Mouse (Mus musculus) MEL (cell line): ENCODE measurements around the gene 4930539E08Rik. TPM values are rescaled to one million over a fixed set of nuclear protein-coding genes. Genes with fewer than 3 reads are reported as not detected.

Experiments used
- DNase-seq: peaks from one replicate; pipeline ENCODE4 v3.0.0; 2011; ENCODE audit warnings: low read depth, low spot score
- H3K27ac ChIP-seq: 2 replicates; pipeline ENCODE4 v1.5.1; 2012; ENCODE audit warnings: low read depth, mild to moderate bottlenecking, control low read depth, low read length, moderate library complexity; ENCODE audit not compliant: control insufficient read depth
- H3K27me3 ChIP-seq, 2 experiments: fragments of 150-350 bp in 1 of 2; sonication (generic) in 1 of 2; 2 replicates each; pipeline ENCODE4 v1.6.1; 2012; ENCODE audit warnings: low read length in 2 of 2, mild to moderate bottlenecking in 2 of 2, improper control_type of control experiment in 1 of 2, moderate library complexity in 1 of 2; ENCODE audit not compliant: insufficient read depth in 2 of 2, control insufficient read depth in 1 of 2
- H3K36me3 ChIP-seq, 2 experiments: 2 replicates each; pipeline ENCODE4 v1.6.1; 2012 to 2014; ENCODE audit warnings: low read length in 2 of 2, improper control_type of control experiment in 1 of 2, inconsistent platforms in 1 of 2, mild to moderate bottlenecking in 1 of 2; ENCODE audit not compliant: insufficient read depth in 2 of 2, control insufficient read depth in 1 of 2
- H3K4me1 ChIP-seq, 2 experiments: fragments of 150-350 bp in 1 of 2; sonication (generic) in 1 of 2; 2 replicates each; pipeline ENCODE4 v1.6.1; 2012; ENCODE audit warnings: low read length in 2 of 2, improper control_type of control experiment in 1 of 2, mild to moderate bottlenecking in 1 of 2; ENCODE audit not compliant: insufficient read depth in 2 of 2, control insufficient read depth in 1 of 2
- H3K4me3 ChIP-seq, 2 experiments: fragments of 150-350 bp in 1 of 2; sonication (generic) in 1 of 2; 2 replicates each; pipeline ENCODE4 v1.5.1; 2012; ENCODE audit warnings: low read depth in 2 of 2, low read length in 2 of 2, mild to moderate bottlenecking in 2 of 2, moderate library complexity in 2 of 2, control low read depth in 1 of 2, improper control_type of control experiment in 1 of 2; ENCODE audit not compliant: control insufficient read depth in 1 of 2, insufficient read depth in 1 of 2
- H3K79me2 ChIP-seq: 2 replicates; pipeline ENCODE4 v1.6.1; 2012; ENCODE audit warnings: mild to moderate bottlenecking, low read length, moderate library complexity; ENCODE audit not compliant: control insufficient read depth, poor library complexity, insufficient read depth
- H3K9ac ChIP-seq: 2 replicates; pipeline ENCODE4 v1.6.1; 2012; ENCODE audit warnings: low read depth, mild to moderate bottlenecking, control low read depth, low read length, moderate library complexity; ENCODE audit not compliant: control insufficient read depth, poor library complexity, severe bottlenecking
- H3K9me3 ChIP-seq: fragments of 150-350 bp; sonication (generic); replicated peaks from 2 replicates; pipeline ENCODE4 v1.6.1; 2012; ENCODE audit warnings: mild to moderate bottlenecking, low read length, improper control_type of control experiment, moderate library complexity; ENCODE audit not compliant: insufficient read depth
- CTCF ChIP-seq, 3 experiments: IDR thresholded peaks in 2 of 3; conservative IDR thresholded peaks in 1 of 3; 2 replicates each; pipeline ENCODE4 v1.5.1; 2011 to 2012; ENCODE audit warnings: low read length in 3 of 3, low read depth in 2 of 3, mild to moderate bottlenecking in 2 of 3, improper control_type of control experiment in 1 of 3, inconsistent platforms in 1 of 3, mixed read lengths in 1 of 3, moderate library complexity in 1 of 3; ENCODE audit not compliant: control insufficient read depth in 1 of 3, insufficient read depth in 1 of 3, poor library complexity in 1 of 3, severe bottlenecking in 1 of 3
- ELF1 ChIP-seq: IDR thresholded peaks from 2 replicates; pipeline ENCODE4 v1.6.1; 2014; ENCODE audit warnings: low read depth, mild to moderate bottlenecking, inconsistent platforms, low read length, improper control_type of control experiment, moderate library complexity
- EP300 ChIP-seq, 2 experiments: IDR thresholded peaks; 2 replicates each; pipeline ENCODE4 v1.6.1; 2011; ENCODE audit warnings: improper control_type of control experiment in 2 of 2, low read length in 2 of 2, low read depth in 1 of 2, mild to moderate bottlenecking in 1 of 2
- ETS1 ChIP-seq: IDR thresholded peaks from 2 replicates; pipeline ENCODE4 v1.6.1; 2012; ENCODE audit warnings: low read depth, mild to moderate bottlenecking, inconsistent platforms, low read length, improper control_type of control experiment, moderate library complexity
- GATA1 ChIP-seq: IDR thresholded peaks from 2 replicates; pipeline ENCODE4 v1.6.1; 2011; ENCODE audit warnings: low read depth, low read length, improper control_type of control experiment
- JUND ChIP-seq: IDR thresholded peaks from 2 replicates; pipeline ENCODE4 v1.6.1; 2011; ENCODE audit warnings: low read depth, mild to moderate bottlenecking, improper control_type of control experiment, low read length
- KAT2A ChIP-seq: conservative IDR thresholded peaks from 2 replicates; pipeline ENCODE4 v1.6.1; 2012; ENCODE audit warnings: low read depth, low read length, improper control_type of control experiment, inconsistent platforms
- MAFK ChIP-seq: IDR thresholded peaks from 2 replicates; pipeline ENCODE4 v1.6.1; 2011; ENCODE audit warnings: low read depth, mild to moderate bottlenecking, low read length, improper control_type of control experiment, borderline replicate concordance
- MAX ChIP-seq: IDR thresholded peaks from 2 replicates; pipeline ENCODE4 v1.6.1; 2011; ENCODE audit warnings: low read length, improper control_type of control experiment
- MXI1 ChIP-seq: IDR thresholded peaks from 2 replicates; pipeline ENCODE4 v1.6.1; 2011; ENCODE audit warnings: mild to moderate bottlenecking, low read depth, low read length, improper control_type of control experiment
- MYC ChIP-seq: IDR thresholded peaks from 2 replicates; pipeline ENCODE4 v1.6.1; 2011; ENCODE audit warnings: low read depth, mild to moderate bottlenecking, low read length, improper control_type of control experiment, moderate library complexity
- NELFE ChIP-seq: IDR thresholded peaks from 2 replicates; pipeline ENCODE4 v1.6.1; 2011; ENCODE audit warnings: low read depth, low read length, improper control_type of control experiment
- NRF1 ChIP-seq: IDR thresholded peaks from 2 replicates; pipeline ENCODE4 v1.6.1; 2014; ENCODE audit warnings: low read depth, mild to moderate bottlenecking, inconsistent platforms, low read length, improper control_type of control experiment, moderate library complexity; ENCODE audit not compliant: poor library complexity, insufficient read depth, severe bottlenecking
- POLR2A ChIP-seq, 2 experiments: IDR thresholded peaks; 2 replicates each; pipeline ENCODE4 v1.6.1; 2011 to 2012; ENCODE audit warnings: low read length in 2 of 2, mild to moderate bottlenecking in 2 of 2, control low read depth in 1 of 2, improper control_type of control experiment in 1 of 2, low read depth in 1 of 2, moderate library complexity in 1 of 2; ENCODE audit not compliant: control insufficient read depth in 1 of 2, insufficient read depth in 1 of 2, poor library complexity in 1 of 2
- POLR2AphosphoS5 ChIP-seq: IDR thresholded peaks from 2 replicates; pipeline ENCODE4 v1.6.1; 2012; ENCODE audit warnings: low read depth, borderline replicate concordance, mild to moderate bottlenecking, inconsistent platforms, low read length, moderate library complexity, mixed read lengths
- SIN3A ChIP-seq: IDR thresholded peaks from 2 replicates; pipeline ENCODE4 v1.6.1; 2012; ENCODE audit warnings: low read length, improper control_type of control experiment, inconsistent platforms
- TBP ChIP-seq: IDR thresholded peaks from 2 replicates; pipeline ENCODE4 v1.8.0; 2011; ENCODE audit warnings: low read depth, low read length, improper control_type of control experiment
- TCF12 ChIP-seq: IDR thresholded peaks from 2 replicates; pipeline ENCODE4 v1.6.1; 2014; ENCODE audit warnings: low read depth, mild to moderate bottlenecking, inconsistent platforms, low read length, improper control_type of control experiment, moderate library complexity
- USF1 ChIP-seq: IDR thresholded peaks from 2 replicates; pipeline ENCODE4 v1.6.1; 2014; ENCODE audit warnings: low read depth, mild to moderate bottlenecking, inconsistent platforms, low read length, improper control_type of control experiment, moderate library complexity
- ZC3H11A ChIP-seq: IDR thresholded peaks from 2 replicates; pipeline ENCODE4 v1.6.1; 2012; ENCODE audit warnings: low read depth, mild to moderate bottlenecking, inconsistent platforms, low read length, improper control_type of control experiment
- polyA plus RNA-seq, 2 experiments: library from polyadenylated mRNA; stranded (reverse) in 1 of 2; unstranded in 1 of 2; fragments of >175 nt in 1 of 2; fragments of >200 nt in 1 of 2; gene quantifications; 2 replicates each; pipeline versions ENCODE4 v1.2.1 to v1.2.4; 2012; ENCODE audit warnings: low replicate concordance in 2 of 2, low read depth in 1 of 2; ENCODE audit not compliant: insufficient read length in 2 of 2, insufficient read depth in 1 of 2, missing spikeins in 1 of 2
- total RNA-seq: library from RNA; depleted of rRNA; stranded (reverse); fragments of 300-350 nt; gene quantifications from 2 replicates; pipeline ENCODE4 v1.2.3, GENCODE M21; 2012

The 4930539E08Rik gene
- total and polyA plus RNA-seq, 3 experiments: 0.01 to 0.04 TPM; not detected in 1

GRCm38 (mm10) chr17:28950751-28951150 is 35.6 kb upstream of the 4930539E08Rik start:
- Histone ChIP-seq H3K36me3 (peaks cover 0 to 22% of the 10 kb centered on the region in 2 experiments; a peak in 2 of 4 replicates), H3K27ac (peak overlapping the region; percentile 96)
- TF ChIP-seq ETS1 (0 out of 2 replicates have a peak, but pooled peaks have one; percentile 17), MYC (0 out of 2 replicates have a peak, but pooled peaks have one; percentile 34), POLR2A (IDR thresholded peaks at IDR 0.05; ENCODE audit: control insufficient read depth in 1 of 2, insufficient read depth in 1 of 2, low read depth in 1 of 2, low read length in 2 of 2, poor library complexity in 1 of 2) (peak in 1 of 2 experiments; percentile 38; a peak in 1 of 4 replicates), ELF1 (peak; percentile 30; the same call in 1 of the 2 replicates), GATA1 (peak; percentile 44; the same call in 1 of the 2 replicates), CTCF (IDR thresholded peaks at IDR 0.05 in 2 of 3, conservative IDR thresholded peaks at IDR 0.05 in 1 of 3; ENCODE audit: control insufficient read depth in 1 of 3, insufficient read depth in 1 of 3, low read depth in 2 of 3, low read length in 3 of 3, poor library complexity in 1 of 3, severe bottlenecking in 1 of 3) (no peak), NRF1 (no peak), EP300 (IDR thresholded peaks at IDR 0.05; ENCODE audit: low read depth in 1 of 2, low read length in 2 of 2) (peak; percentile 32 to 72; a peak in 3 of 4 replicates), TBP (peak; percentile 45; the same call in 1 of the 2 replicates), TCF12 (no peak)
- TF ChIP-seq, all 39 proteins: peak for 7
- H3K9ac ChIP-seq: peak overlapping the region; percentile 87
- DNase-seq: peak; percentile 82
- H3K79me2 ChIP-seq: peaks cover 29% of the 10 kb centered on the region
- H3K4me3 ChIP-seq: peak overlapping the region; percentile 79 to 94
- no peaks in the 10 kb centered on the region for H3K27me3 ChIP-seq
- H3K4me1 ChIP-seq: peaks cover 19 to 33% of the 10 kb centered on the region in 2 experiments
- H3K9me3 ChIP-seq: no peaks in the 10 kb centered on the region

- no peak for DNase-seq
- TF ChIP-seq MAFK (no peak), ETS1 (no peak), MXI1 (no peak), ZC3H11A (no peak), ELF1 (no peak), TBP (no peak), KAT2A (no peak), SIN3A (no peak), NELFE (no peak), JUND (no peak), POLR2AphosphoS5 (no peak), CTCF (IDR thresholded peaks at IDR 0.05 in 2 of 3, conservative IDR thresholded peaks at IDR 0.05 in 1 of 3; ENCODE audit: control insufficient read depth in 1 of 3, insufficient read depth in 1 of 3, low read depth in 2 of 3, low read length in 3 of 3, poor library complexity in 1 of 3, severe bottlenecking in 1 of 3) (no peak), USF1 (no peak), MAX (no peak)
- no peak overlapping the region for H3K4me3 ChIP-seq
- H3K79me2 ChIP-seq: peaks cover 13% of the 10 kb centered on the region
- no peak overlapping the region for H3K27ac ChIP-seq
- H3K9me3 ChIP-seq: no peaks in the 10 kb centered on the region
- H3K9ac ChIP-seq: no peak overlapping the region
- H3K4me1 ChIP-seq: peaks cover 8 to 16% of the 10 kb centered on the region in 2 experiments
- H3K27me3 ChIP-seq: no peaks in the 10 kb centered on the region
- H3K36me3 ChIP-seq: peaks cover 0 to 11% of the 10 kb centered on the region in 2 experiments; a peak in 2 of 4 replicates
These were observed 33.5 kb upstream of the 4930539E08Rik start for GRCm38 (mm10) chr17:28948661-28949060.
